Mouse (Mus musculus) midbrain, embryonic 12.5 days (tissue): ENCODE measurements around the gene Ell. TPM values are rescaled to one million over a fixed set of nuclear protein-coding genes. Genes with fewer than 3 reads are reported as not detected.
A peak's percentile ranks its signal among the peaks of the same experiment; 100 is the strongest.

Experiments
- ATAC-seq: fragments of 200-750 bp; cut with Nextera tagmentation; 2 replicates; pipeline ENCODE4 v1.8.0; 2017; ENCODE audit warnings: low read depth, moderate TSS enrichment, moderate library complexity; ENCODE audit not compliant: low FRiP score
- H3K27ac ChIP-seq: fragments of 300-500 bp; sonication (generic); replicated peaks from 2 replicates; pipeline ENCODE4 v1.5.1; 2016; ENCODE audit warnings: mild to moderate bottlenecking
- H3K27me3 ChIP-seq: fragments of 300-500 bp; sonication (generic); 2 replicates; pipeline ENCODE4 v1.6.1; 2016; ENCODE audit warnings: mild to moderate bottlenecking
- H3K36me3 ChIP-seq: fragments of 300-500 bp; sonication (generic); 2 replicates; pipeline ENCODE4 v1.6.1; 2016
- H3K4me1 ChIP-seq: fragments of 300-500 bp; sonication (generic); 2 replicates; pipeline ENCODE4 v1.6.1; 2016
- H3K4me2 ChIP-seq: fragments of 300-500 bp; sonication (generic); replicated peaks from 2 replicates; pipeline ENCODE4 v1.6.1; 2016; ENCODE audit warnings: mild to moderate bottlenecking, moderate library complexity
- H3K4me3 ChIP-seq: fragments of 300-500 bp; sonication (generic); 2 replicates; pipeline ENCODE4 v1.5.1; 2016; ENCODE audit warnings: mild to moderate bottlenecking
- H3K9ac ChIP-seq: fragments of 300-500 bp; sonication (generic); replicated peaks from 2 replicates; pipeline ENCODE4 v1.6.1; 2016; ENCODE audit warnings: mild to moderate bottlenecking, moderate library complexity
- H3K9me3 ChIP-seq: fragments of 300-500 bp; sonication (generic); 2 replicates; pipeline ENCODE4 v1.6.1; 2016; ENCODE audit warnings: mild to moderate bottlenecking
- WGBS: fragments of 180-500 bp; shearing (Covaris S2); methylation state at CpG from one replicate; pipeline ENCODE4 v1.1.7; 2016; 5-methylcytosine and 5-hydroxymethylcytosine counted together
- polyA plus RNA-seq: library from polyadenylated mRNA; unstranded; fragments of >200 nt; fragmentation: Nextera tagmentation; extraction: Ambion mirVana; gene quantifications from 2 replicates; pipeline ENCODE4 v1.2.1, GENCODE M21; 2016

Gene Ell
- polyA plus RNA-seq, 1 experiment from 2014 or later: 18.7 TPM

DNA sequence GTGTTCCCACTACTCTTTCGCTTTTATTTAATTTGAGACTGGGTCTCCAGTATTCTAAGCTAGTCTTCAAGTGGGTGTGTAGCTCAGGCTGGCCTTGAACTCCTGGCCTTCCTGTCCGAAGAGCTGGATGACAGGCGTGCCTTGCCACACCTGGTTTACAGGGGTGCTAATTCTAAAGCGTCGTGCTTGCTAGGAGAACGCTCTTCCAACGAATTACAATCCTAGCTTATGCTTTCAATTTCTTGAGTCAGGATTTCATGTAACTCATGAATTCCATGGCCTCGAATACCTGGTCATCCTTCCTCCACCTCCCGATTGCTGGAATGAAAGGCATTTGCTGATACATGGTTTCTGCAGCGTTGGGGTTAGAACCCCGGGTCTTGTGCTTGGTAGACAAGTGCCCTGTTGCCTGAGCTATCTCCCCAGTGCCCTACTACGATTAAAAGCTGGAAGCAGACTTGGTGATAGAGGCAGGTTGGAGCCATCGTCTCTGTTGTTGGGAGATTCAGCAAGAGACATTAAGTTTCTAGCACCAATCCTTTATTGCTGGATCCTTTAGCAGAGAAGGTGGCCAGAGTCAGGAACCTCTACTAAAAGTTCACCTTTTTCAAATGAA is 11.0 kb upstream of the Ell start:
- H3K4me3 ChIP-seq: peak overlapping the region; percentile 84
- WGBS: 38% methylated on average over 13 of the region's 13 CpGs
- peak overlapping the region; percentile 91 for H3K27ac ChIP-seq
- peak overlapping the region; percentile 93 for H3K9ac ChIP-seq
- no peaks in the 10 kb centered on the region for H3K9me3 ChIP-seq
- peaks cover 39% of the 10 kb centered on the region for H3K36me3 ChIP-seq
- peaks cover 26% of the 10 kb centered on the region for H3K4me1 ChIP-seq
- peak overlapping the region; percentile 65 for H3K4me2 ChIP-seq
- no peak for ATAC-seq
- H3K27me3 ChIP-seq: no peaks in the 10 kb centered on the region

DNA sequence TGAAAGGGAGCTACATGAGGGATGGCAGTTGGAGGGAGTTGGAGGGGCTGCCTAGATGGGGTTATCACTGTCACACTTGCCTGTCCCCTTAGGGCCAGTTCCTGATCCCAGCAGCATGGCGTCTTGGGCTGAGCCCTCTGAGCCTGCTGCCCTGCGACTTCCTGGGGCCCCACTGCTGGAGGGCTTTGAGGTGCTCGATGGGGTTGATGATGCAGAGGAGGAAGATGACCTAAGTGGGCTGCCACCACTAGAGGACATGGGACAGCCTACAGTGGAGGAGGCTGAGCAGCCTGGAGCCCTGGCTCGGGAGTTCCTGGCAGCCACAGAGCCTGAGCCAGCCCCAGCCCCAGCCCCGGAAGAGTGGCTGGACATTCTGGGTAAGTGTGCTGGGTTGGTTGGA is 10.0 kb upstream of the Ell start:
- peaks cover 49% of the 10 kb centered on the region for H3K36me3 ChIP-seq
- WGBS: 88% methylated on average over 5 of the region's 5 CpGs
- H3K4me2 ChIP-seq: no peak overlapping the region
- H3K27me3 ChIP-seq: no peaks in the 10 kb centered on the region
- no peak overlapping the region for H3K4me3 ChIP-seq
- no peaks in the 10 kb centered on the region for H3K9me3 ChIP-seq
- ATAC-seq: no peak
- H3K4me1 ChIP-seq: peaks cover 23% of the 10 kb centered on the region
- no peak overlapping the region for H3K27ac ChIP-seq
- no peak overlapping the region for H3K9ac ChIP-seq

DNA sequence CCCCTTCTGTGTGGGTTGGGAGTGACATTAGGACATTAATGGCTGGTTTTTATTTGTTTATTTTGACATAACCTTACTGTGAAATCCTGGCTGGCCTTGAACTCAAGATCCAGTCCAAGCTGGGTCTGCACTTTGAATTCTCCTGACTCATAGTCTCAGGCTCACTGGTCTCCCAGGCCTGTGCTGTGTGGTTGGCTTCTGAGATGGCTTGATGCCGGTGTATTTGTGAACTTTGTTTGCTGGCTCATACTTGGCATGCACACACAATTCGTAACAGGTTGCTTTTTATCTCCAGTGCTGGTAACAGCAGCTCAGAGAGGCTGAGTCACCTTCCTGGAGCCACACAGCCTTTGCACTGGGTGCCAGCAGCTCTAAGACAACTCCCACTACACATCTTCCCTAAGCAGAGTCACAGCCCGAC is 9.5 kb upstream of the Ell start:
- H3K27me3 ChIP-seq: no peaks in the 10 kb centered on the region
- H3K9ac ChIP-seq: no peak overlapping the region
- ATAC-seq: no peak
- no peaks in the 10 kb centered on the region for H3K9me3 ChIP-seq
- peaks cover 53% of the 10 kb centered on the region for H3K36me3 ChIP-seq
- 90% methylated on average over 3 of the region's 3 CpGs for WGBS
- no peak overlapping the region for H3K4me2 ChIP-seq
- peaks cover 23% of the 10 kb centered on the region for H3K4me1 ChIP-seq
- no peak overlapping the region for H3K27ac ChIP-seq
- no peak overlapping the region for H3K4me3 ChIP-seq

DNA sequence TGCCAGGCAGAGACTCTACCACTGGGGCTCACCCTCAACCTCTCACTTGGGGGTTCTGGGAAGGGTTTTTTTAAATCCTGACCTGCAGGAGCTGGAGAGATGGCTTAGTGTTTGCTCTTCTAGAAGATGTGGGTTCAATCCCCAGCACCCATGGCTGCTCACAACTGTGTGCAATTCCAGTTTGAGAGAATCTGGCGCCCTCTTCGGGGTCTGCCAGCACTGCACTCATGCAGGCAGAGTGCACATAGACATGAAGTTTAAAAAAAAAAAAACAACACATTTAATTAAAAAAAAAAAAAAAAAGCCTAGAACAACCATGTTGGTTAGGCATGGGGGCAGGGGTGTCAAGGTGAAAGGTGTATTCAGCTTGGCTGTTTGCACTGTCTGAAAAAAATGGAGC is 8.9 kb upstream of the Ell start:
- WGBS: 88% methylated on average over 2 of the region's 2 CpGs
- Histone ChIP-seq H3K27me3 (no peaks in the 10 kb centered on the region), H3K27ac (no peak overlapping the region), H3K9ac (no peak overlapping the region), H3K36me3 (peaks cover 59% of the 10 kb centered on the region), H3K9me3 (no peaks in the 10 kb centered on the region), H3K4me3 (no peak overlapping the region), H3K4me1 (peaks cover 23% of the 10 kb centered on the region), H3K4me2 (no peak overlapping the region)
- ATAC-seq: no peak

DNA sequence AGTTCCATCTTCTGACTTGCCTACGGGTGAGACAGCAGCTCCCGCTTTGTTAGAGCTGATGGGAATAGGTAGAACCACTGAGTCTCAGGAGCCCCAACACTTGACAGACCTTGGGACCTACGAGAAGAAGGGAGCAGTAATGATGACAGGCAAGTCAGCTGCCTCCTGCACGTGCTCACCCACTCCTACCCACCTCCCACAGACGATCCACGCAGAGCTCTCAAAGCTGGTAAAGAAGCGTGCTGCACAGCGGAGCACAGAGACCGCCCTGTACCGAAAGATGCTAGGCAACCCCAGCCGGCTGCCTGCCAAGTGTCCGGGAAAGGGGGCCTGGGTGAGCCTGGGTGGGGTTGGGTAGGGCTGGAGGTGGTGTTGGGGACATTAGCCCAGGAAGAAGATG is 5.0 kb upstream of the Ell start:
- Histone ChIP-seq H3K9ac (no peak overlapping the region), H3K9me3 (no peaks in the 10 kb centered on the region), H3K4me2 (no peak overlapping the region), H3K27me3 (no peaks in the 10 kb centered on the region), H3K4me1 (peaks cover 11% of the 10 kb centered on the region), H3K27ac (no peak overlapping the region), H3K36me3 (peaks cover 76% of the 10 kb centered on the region), H3K4me3 (no peak overlapping the region)
- WGBS: 95% methylated on average over 12 of the region's 12 CpGs
- ATAC-seq: no peak

DNA sequence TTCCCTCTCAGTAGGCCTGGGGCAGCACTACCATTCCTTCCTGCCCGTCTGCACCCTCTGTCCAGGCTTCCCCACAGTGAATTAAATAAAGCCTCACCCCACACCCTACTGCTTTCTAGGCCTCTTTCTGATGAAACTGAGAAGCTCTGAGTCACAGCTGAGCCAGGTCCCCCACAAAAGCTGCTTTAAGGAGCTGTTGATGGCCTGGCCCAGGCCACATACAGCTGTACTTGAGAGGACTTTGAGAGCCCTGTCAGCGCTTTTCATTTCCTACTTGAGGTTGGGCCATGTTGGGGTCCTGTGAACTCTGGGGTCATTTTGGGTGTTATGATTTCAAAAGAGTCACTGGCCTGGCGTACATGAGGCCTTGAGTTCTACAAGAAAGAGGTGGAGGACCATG is 4.0 kb upstream of the Ell start:
- Histone ChIP-seq H3K27ac (no peak overlapping the region), H3K9me3 (no peaks in the 10 kb centered on the region), H3K4me3 (no peak overlapping the region), H3K4me2 (no peak overlapping the region), H3K4me1 (peaks cover 11% of the 10 kb centered on the region), H3K36me3 (peaks cover 67% of the 10 kb centered on the region), H3K27me3 (no peaks in the 10 kb centered on the region), H3K9ac (no peak overlapping the region)
- WGBS: 99% methylated on average over 3 of the region's 3 CpGs
- no peak for ATAC-seq

DNA sequence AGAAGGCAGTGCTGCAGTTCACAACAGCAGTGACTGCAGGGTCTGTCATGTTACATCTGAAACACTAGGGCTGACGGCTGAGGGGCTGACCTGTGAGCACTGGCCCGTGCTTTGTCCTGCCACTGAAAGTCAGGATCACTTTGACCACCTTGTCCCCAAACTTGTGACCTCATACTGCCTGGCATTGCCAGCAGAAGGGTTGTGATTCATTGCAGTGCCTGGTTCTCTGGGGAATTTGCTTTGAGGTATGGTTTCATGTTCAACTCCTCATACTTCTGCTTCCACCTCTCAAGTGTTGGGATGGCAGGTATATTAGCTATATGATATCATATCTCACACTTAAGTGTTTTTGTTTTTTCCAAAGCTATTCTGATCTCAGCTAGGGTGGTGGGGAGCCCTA is 3.6 kb upstream of the Ell start:
- Histone ChIP-seq H3K9ac (no peak overlapping the region), H3K36me3 (peaks cover 64% of the 10 kb centered on the region), H3K4me2 (no peak overlapping the region), H3K27ac (no peak overlapping the region), H3K4me1 (peaks cover 16% of the 10 kb centered on the region), H3K9me3 (no peaks in the 10 kb centered on the region), H3K27me3 (no peaks in the 10 kb centered on the region), H3K4me3 (no peak overlapping the region)
- 87% methylated on average over 2 of the region's 2 CpGs for WGBS
- no peak for ATAC-seq

DNA sequence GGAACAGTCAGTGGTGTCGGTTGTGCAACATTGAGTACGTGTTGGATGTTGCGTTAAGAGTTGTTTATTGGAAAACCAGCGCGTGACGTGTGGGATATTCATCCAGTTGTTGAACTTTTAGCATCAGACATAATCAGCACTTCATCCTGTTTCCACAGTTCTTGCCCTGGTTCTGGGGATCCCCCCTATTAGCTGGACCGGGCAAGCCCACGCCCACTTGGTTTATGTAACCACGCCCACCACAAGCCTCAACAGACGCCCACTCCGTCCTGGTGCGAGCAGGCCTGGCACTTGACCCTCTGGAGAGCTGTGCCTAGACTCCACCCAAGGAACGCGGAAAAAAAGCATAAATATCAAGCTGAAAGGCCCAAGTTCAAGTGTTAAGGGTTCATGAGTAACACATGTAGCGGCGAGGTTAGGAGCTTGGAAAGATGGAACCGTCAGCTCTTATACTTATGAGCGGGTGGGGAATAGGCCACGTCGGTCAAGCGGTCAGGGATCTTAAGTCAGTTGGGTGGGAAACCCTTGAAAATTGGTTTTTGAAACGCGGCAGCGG is 1.2 kb upstream of the Ell start:
- Histone ChIP-seq H3K9ac (peak overlapping the region; percentile 20; the same call in 1 of the 2 replicates), H3K27me3 (no peaks in the 10 kb centered on the region), H3K4me1 (peaks cover 32% of the 10 kb centered on the region), H3K9me3 (no peaks in the 10 kb centered on the region), H3K4me2 (peak overlapping the region; percentile 77), H3K36me3 (peaks cover 40% of the 10 kb centered on the region), H3K27ac (peak overlapping the region; percentile 63), H3K4me3 (peak overlapping the region; percentile 72)
- peak; percentile 25 for ATAC-seq
- WGBS: 16% methylated on average over 24 of the region's 24 CpGs

DNA sequence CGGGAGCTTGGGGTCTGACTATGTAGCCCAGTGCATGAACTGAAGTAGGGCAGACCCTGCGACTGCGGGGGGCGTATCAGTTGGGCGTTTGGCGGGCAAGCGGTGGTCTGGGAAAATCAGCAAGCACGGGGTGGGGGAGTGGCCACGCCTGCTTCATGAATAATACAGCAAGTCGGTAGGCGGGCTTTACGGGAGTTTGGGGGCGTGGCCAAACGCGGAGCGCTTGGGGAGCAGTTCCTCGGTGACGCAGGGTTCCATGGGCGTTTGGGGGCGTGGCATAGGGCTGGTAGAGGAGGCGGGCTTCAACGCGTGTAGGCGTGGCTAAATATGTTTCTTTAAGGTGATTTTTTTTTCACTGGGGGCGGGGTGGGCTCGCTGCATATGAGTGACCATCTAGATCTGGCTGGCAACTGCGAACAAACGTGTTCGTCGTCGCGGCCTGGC is 602 bp upstream of the Ell start:
- WGBS: under 1% methylated on average over 32 of the region's 32 CpGs
- H3K4me3 ChIP-seq: peak overlapping the region; percentile 72
- H3K4me1 ChIP-seq: peaks cover 32% of the 10 kb centered on the region
- H3K27ac ChIP-seq: peak overlapping the region; percentile 94
- H3K36me3 ChIP-seq: peaks cover 35% of the 10 kb centered on the region
- peak; percentile 74 for ATAC-seq
- no peaks in the 10 kb centered on the region for H3K27me3 ChIP-seq
- H3K9me3 ChIP-seq: no peaks in the 10 kb centered on the region
- H3K4me2 ChIP-seq: peak overlapping the region; percentile 77
- H3K9ac ChIP-seq: peak overlapping the region; percentile 20; the same call in 1 of the 2 replicates

DNA sequence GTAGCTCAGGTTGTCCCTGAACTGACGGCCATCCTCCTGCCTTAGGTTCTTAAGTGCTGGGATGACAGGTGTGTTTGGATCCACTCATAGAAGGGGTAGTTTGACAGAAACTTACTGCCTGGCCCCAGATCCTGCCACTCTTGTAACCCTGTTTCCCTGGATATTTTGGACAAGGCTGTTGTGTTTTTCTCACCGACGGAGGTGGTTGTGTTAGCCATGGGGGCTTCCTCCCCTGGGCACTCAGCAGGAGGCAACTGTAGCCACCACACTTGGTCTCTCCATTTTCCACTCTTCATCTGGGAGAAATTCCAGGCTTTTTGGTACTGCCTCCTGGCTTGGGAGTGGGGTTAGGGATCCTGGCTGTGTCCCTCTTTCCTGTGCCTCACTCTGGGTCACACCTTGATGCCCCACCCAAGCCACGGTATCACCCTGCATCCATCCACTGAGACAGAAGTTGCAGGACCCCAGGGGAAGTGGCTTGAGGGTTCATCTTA is 803 bp downstream of the Ell start:
- WGBS: 11% methylated on average over 4 of the region's 4 CpGs
- H3K27me3 ChIP-seq: no peaks in the 10 kb centered on the region
- peaks cover 32% of the 10 kb centered on the region for H3K4me1 ChIP-seq
- no peaks in the 10 kb centered on the region for H3K9me3 ChIP-seq
- peak overlapping the region; percentile 72 for H3K4me3 ChIP-seq
- H3K9ac ChIP-seq: peak overlapping the region; percentile 78
- peak overlapping the region; percentile 77 for H3K4me2 ChIP-seq
- peak overlapping the region; percentile 94 for H3K27ac ChIP-seq
- ATAC-seq: no peak
- H3K36me3 ChIP-seq: peaks cover 20% of the 10 kb centered on the region

DNA sequence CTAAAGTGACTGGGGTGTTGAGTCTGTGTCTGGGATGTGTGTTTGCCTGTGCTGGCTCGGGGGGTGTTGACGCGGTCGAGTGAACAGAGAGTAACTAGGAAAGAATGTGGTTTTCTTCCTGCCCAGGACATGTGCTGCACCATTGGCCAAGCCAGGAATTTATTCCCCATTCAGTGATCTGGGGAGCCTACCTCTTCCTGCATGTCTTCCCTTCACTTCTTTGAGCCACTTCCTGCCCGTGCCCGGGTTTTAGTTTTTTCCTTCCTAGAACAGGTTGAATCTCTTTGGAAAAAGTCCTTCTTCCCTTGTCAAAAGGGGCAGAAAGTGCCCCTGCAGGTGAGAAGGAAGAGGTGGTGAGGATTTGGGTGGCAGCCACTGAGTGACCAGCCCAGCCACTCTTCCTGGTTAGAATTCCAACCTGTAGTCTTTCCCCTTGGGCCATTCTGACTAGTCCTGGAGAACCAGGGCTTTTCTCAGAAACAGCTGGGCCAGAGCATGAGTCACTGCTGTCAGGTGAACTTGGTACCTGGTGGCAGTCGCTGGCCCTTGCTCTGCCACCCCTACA is 1.3 kb downstream of the Ell start:
- Histone ChIP-seq H3K4me1 (peaks cover 32% of the 10 kb centered on the region), H3K4me3 (peak overlapping the region; percentile 72), H3K27me3 (no peaks in the 10 kb centered on the region), H3K9me3 (no peaks in the 10 kb centered on the region), H3K4me2 (peak overlapping the region; percentile 77), H3K36me3 (peaks cover 15% of the 10 kb centered on the region), H3K27ac (no peak overlapping the region), H3K9ac (peak overlapping the region; percentile 78)
- WGBS: 65% methylated on average over 7 of the region's 7 CpGs
- ATAC-seq: no peak

DNA sequence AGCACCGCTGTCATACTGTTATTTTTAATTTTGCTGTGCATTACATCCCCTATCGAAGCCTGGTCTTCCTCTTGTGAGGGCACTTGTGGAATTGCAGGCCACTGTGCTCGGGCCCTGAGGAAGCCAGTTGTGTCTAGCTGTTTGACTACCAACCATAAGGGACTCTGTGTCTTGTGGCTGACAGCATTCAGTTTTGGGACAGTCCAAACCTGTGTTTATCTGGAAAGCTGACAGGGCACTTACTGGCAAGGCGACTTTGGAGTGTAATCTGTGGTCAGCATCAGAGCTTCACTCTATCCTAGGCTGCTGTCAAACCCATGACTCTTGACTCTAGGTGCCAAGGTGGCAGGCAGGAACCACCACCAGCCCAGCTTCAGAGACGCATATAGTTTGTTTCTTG is 1.8 kb downstream of the Ell start:
- Histone ChIP-seq H3K9me3 (no peaks in the 10 kb centered on the region), H3K27me3 (no peaks in the 10 kb centered on the region), H3K36me3 (peaks cover 11% of the 10 kb centered on the region), H3K27ac (no peak overlapping the region), H3K4me3 (peak overlapping the region; percentile 72; the same call in 1 of the 2 replicates), H3K4me2 (peak overlapping the region; percentile 77), H3K4me1 (peaks cover 32% of the 10 kb centered on the region), H3K9ac (peak overlapping the region; percentile 78; the same call in 1 of the 2 replicates)
- ATAC-seq: no peak
- 89% methylated on average over 5 of the region's 5 CpGs for WGBS
